Mouse (Mus musculus): ENCODE results near the gene Clec4a3.
"Not testable (repeated sequence)": the region's sequence is repeated elsewhere in the genome, so short reads cannot be mapped to it uniquely, and the experiment has no call there.

Gene Clec4a3

DNA sequence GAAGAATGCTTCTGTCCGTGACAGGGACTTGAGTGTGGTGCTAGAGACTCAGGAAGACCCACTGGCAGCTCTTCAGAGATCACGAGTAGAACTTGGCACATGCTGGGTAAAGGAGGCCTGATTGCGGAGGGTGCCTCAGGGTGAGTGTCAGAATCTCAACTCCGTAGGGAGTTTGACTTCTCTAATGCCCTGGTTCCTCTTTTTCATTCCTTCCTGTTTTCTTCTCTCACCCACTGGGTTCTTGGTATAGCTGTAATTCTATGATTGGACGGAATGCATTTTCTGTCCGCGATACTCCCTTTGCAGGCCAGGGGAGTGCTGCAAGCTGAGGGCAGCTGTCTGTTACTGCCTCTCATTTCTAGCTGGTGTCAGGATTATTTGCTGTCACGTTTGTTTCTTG is at the start of gene Clec4a3:
Gene Clec4a3, plus strand, starts transcription at position 115 of the 400 bp plus-strand sequence.
- DNase-seq, result no peak

DNA sequence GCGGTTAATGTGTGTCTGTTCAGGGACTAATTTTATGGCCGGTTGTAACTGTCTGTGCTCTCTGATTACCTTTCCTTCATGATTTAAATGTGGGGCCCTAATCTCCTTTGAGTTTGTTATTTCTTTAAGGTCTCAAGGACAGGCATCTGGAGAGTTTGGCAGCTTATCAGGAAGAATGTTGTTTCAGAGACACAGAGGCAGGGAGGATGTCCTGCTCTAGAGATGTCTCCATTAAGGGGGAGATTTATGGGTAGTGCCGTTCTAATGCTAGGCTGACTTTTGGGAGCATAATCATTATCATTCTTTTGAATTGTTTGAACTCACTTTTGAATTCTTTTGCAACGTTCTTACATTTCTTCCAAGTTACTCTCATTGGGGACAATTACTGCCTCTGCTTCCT is 32.4 kb upstream of the Clec4a3 start:
- no peak for DNase-seq

DNA sequence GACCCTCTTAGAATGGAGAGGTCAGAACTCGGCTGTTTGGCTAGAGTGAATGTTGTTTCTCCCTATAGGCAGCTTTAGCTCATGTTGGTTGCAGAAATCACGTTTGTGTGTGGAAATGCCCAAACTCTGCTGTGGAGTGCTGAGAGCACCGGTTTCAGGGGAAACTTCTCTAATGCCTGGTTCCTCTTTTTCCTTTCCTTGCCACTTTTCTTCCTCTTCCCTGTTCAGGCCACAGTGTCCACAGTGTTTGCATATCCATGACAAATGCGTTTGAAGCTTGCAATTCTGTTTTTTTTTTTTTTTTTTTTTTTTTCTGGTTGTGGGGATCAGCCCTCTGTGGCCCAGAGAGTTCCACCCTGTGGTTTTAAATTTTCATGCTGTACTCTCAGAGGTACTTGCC is 30.9 kb upstream of the Clec4a3 start, which contains the start of gene Clec4a1:
Gene Clec4a1, plus strand, starts transcription at position 398 of the 400 bp plus-strand sequence.
- no peak for DNase-seq

GRCm38 (mm10) chr6:122934845-122935244 is 17.5 kb upstream of the Clec4a3 start:
- no peak for DNase-seq

GRCm38 (mm10) chr6:122939618-122940017 is 12.7 kb upstream of the Clec4a3 start:
- DNase-seq, result no peak

- no peak for DNase-seq
Observed at GRCm38 (mm10) chr6:122946760-122947159, 5.6 kb upstream of the Clec4a3 start.

DNA sequence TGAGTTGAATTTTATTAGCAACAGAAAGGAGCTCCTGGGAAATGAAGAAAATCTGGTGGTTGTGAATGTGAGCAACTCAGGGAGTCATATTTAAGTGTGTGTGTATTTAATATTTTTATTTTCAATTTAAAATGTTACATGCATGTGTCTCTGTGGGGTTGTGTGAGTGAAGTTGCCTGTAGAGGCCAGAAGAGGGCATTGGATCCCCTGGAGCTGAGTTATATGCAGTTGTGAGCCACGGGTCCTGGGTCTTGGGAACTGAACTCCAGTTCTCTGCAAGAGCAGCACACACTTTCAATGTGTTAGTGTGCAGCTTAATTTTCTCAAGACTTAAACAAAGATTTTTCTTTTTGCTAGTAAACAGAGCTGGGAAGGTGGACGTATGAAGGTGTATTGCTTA is 12.2 kb downstream of the Clec4a3 start:
- DNase-seq, result no peak

DNA sequence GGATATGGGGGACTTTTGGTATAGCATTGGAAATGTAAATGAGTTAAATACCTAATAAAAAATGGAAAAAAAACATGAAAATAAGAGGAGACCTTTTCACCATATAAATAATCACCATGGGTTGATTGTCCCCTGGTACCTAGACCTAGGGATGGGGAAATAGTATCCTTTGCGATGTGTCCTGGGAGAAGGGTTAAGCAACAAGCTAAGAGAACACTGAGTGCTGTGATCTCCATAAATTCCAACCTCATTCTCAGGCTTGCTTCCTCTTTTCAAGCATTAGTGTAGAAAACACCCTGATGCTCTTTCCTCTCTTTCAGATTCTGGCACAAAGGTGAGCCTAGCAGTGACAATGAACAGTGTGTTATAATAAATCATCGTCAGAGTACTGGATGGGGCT is 16.7 kb downstream of the Clec4a3 start:
- DNase-seq, result no peak

GRCm38 (mm10) chr6:122989876-122990437 is 37.6 kb downstream of the Clec4a3 start, which contains the start of gene Clec4a4:
Clec4a4 (plus strand) TSS chr6:122990367.
- DNase-seq, result no peak

GRCm38 (mm10) chr6:123004696-123005095 is 52.4 kb downstream of the Clec4a3 start:
- DNase-seq, result not testable (repeated sequence)

- DNase-seq, result no peak
Observed at GRCm38 (mm10) chr6:123005591-123005990, 53.3 kb downstream of the Clec4a3 start.
